Mouse (Mus musculus) spleen, postnatal 4 days (tissue): Measurements from ENCODE around the gene Ephb3.

Experiments used
- DNase-seq, 2 experiments: peaks; one replicate each; pipeline ENCODE4 v3.0.0; 2022; ENCODE audit warnings: low spot score in 2 of 2

The Ephb3 gene

GRCm38 (mm10) chr16:21246391-21247036 lies 42.0 kb downstream of the Ephb3 start:
- no peak for DNase-seq

- no peak for DNase-seq
These were observed 42.5 kb downstream of the Ephb3 start for GRCm38 (mm10) chr16:21247037-21247432.

- DNase-seq = no peak
These were observed 43.5 kb downstream of the Ephb3 start for GRCm38 (mm10) chr16:21247871-21248712.

GRCm38 (mm10) chr16:21248713-21249531 lies 44.4 kb downstream of the Ephb3 start:
- DNase-seq = no peak

- DNase-seq = no peak
These were observed 47.9 kb downstream of the Ephb3 start for GRCm38 (mm10) chr16:21252401-21252955.

GRCm38 (mm10) chr16:21255574-21256304 lies 51.2 kb downstream of the Ephb3 start:
- no peak for DNase-seq

GRCm38 (mm10) chr16:21256514-21257305 lies 52.2 kb downstream of the Ephb3 start:
- DNase-seq = no peak

GRCm38 (mm10) chr16:21265417-21265816 lies 60.9 kb downstream of the Ephb3 start:
- no peak for DNase-seq

- DNase-seq = no peak
These were observed 65.2 kb downstream of the Ephb3 start for GRCm38 (mm10) chr16:21269775-21270174.

- DNase-seq = no peak
These were observed 67.3 kb downstream of the Ephb3 start for GRCm38 (mm10) chr16:21271773-21272247.

GRCm38 (mm10) chr16:21272748-21273147 lies 68.2 kb downstream of the Ephb3 start:
- no peak for DNase-seq
